ENCODE assay signal across 10 mouse cellular contexts in genomic region chr9:72196626-72197330, GRCm38 (mm10).
DNase-seq lines count a peak whose midpoint lies in the region; ATAC-seq and TF ChIP-seq lines count a peak whose summit lies in the region.
"Had no signal": no experiment of that assay in that cellular context is flagged by ENCODE, and none has a peak within 500 bp of the region (broad histone marks: within the 10 kb centered on the region; RNA-seq: fewer than 3 reads in every experiment).

No protein-coding gene starts in this region.

- TF ChIP-seq CTCF in midbrain, postnatal 0 days (IDR thresholded peaks at IDR 0.05) = no peak
- no peak for TF ChIP-seq CTCF in heart, adult 2 months (IDR thresholded peaks at IDR 0.05)

- H3K9ac ChIP-seq in midbrain, postnatal 0 days (replicated peaks; ENCODE audit: low read length, poor library complexity, severe bottlenecking) = no peak overlapping the region
- H3K9ac ChIP-seq in heart, adult 2 months (ENCODE audit: low read depth, low read length) = no peak overlapping the region
- H3K9ac ChIP-seq in forebrain, embryonic 11.5 days (ENCODE audit: low read length) = no peak overlapping the region
- H3K9ac ChIP-seq: hindbrain, embryonic 15.5 days; liver, embryonic 13.5 days had no signal

- H3K9me3 ChIP-seq in midbrain, postnatal 0 days (ENCODE audit: low read length) = no peaks in the 10 kb centered on the region
- H3K9me3 ChIP-seq in midbrain, embryonic 10.5 days (replicated peaks) = no peaks in the 10 kb centered on the region
- H3K9me3 ChIP-seq in forebrain, embryonic 11.5 days (ENCODE audit: control insufficient read depth, low read length) = no peaks in the 10 kb centered on the region
- H3K9me3 ChIP-seq: hindbrain, embryonic 15.5 days; liver, embryonic 13.5 days had no signal

- no peak overlapping the region for H3K27ac ChIP-seq in midbrain, postnatal 0 days (ENCODE audit: low read depth, low read length)
- no peak overlapping the region for H3K27ac ChIP-seq in midbrain, embryonic 10.5 days (replicated peaks)
- no peak overlapping the region for H3K27ac ChIP-seq in heart, adult 2 months
- no peak overlapping the region for H3K27ac ChIP-seq in forebrain, embryonic 11.5 days (ENCODE audit: low read depth, low read length)
- H3K27ac ChIP-seq: hindbrain, embryonic 15.5 days; liver, embryonic 13.5 days had no signal

- 62% methylated on average over 10 of the region's 10 CpGs for WGBS in midbrain, postnatal 0 days
- WGBS in midbrain, embryonic 10.5 days = 82% methylated on average over 10 of the region's 10 CpGs
- WGBS in heart, adult 2 months = 73% methylated on average over 10 of the region's 10 CpGs
- 83% methylated on average over 10 of the region's 10 CpGs for WGBS in forebrain, embryonic 11.5 days

- H3K36me3 ChIP-seq in midbrain, postnatal 0 days (ENCODE audit: insufficient read depth, low read length) = no peaks in the 10 kb centered on the region
- H3K36me3 ChIP-seq in midbrain, embryonic 10.5 days = no peaks in the 10 kb centered on the region
- no peaks in the 10 kb centered on the region for H3K36me3 ChIP-seq in heart, adult 2 months (ENCODE audit: control insufficient read depth, insufficient read depth, low read length)
- H3K36me3 ChIP-seq in forebrain, embryonic 11.5 days (ENCODE audit: control insufficient read depth, insufficient read depth, low read length) = no peaks in the 10 kb centered on the region
- H3K36me3 ChIP-seq: hindbrain, embryonic 15.5 days; liver, embryonic 13.5 days had no signal

- DNase-seq in cerebellum, postnatal 14 days = peak; percentile 44 to 63
- no peak for DNase-seq in cerebellum, adult 8-10 months
- peak; percentile 63 for DNase-seq in midbrain, postnatal 0 days (ENCODE audit: low spot score)
- no peak for DNase-seq in midbrain, embryonic 10.5 days (ENCODE audit: low spot score)
- DNase-seq in heart, adult 2 months = peak; percentile 36 to 41
- peak; percentile 8 for DNase-seq in lung, postnatal 14 days
- no peak for DNase-seq in spleen, postnatal 10 days (ENCODE audit: low spot score in 2 of 2)
- no peak for DNase-seq in forebrain, embryonic 11.5 days (ENCODE audit: low spot score)
- DNase-seq: liver, embryonic 13.5 days had no signal

- no peak for TF ChIP-seq EP300 in heart, adult 2 months (IDR thresholded peaks at IDR 0.05; ENCODE audit: insufficient read depth, low read depth, low read length)

- no peak overlapping the region for H3K4me3 ChIP-seq in midbrain, postnatal 0 days (ENCODE audit: low read depth, low read length)
- no peak overlapping the region for H3K4me3 ChIP-seq in midbrain, embryonic 10.5 days
- no peak overlapping the region for H3K4me3 ChIP-seq in heart, adult 2 months
- H3K4me3 ChIP-seq in forebrain, embryonic 11.5 days (ENCODE audit: low read depth, low read length) = no peak overlapping the region
- H3K4me3 ChIP-seq: hindbrain, embryonic 15.5 days; liver, embryonic 13.5 days had no signal

- H3K4me1 ChIP-seq in midbrain, postnatal 0 days (ENCODE audit: insufficient read depth, low read length) = no peaks in the 10 kb centered on the region
- peaks cover 8% of the 10 kb centered on the region; the same call in 1 of the 2 replicates for H3K4me1 ChIP-seq in midbrain, embryonic 10.5 days
- H3K4me1 ChIP-seq in heart, adult 2 months (ENCODE audit: control insufficient read depth, insufficient read depth, low read length) = peaks cover under 1% of the 10 kb centered on the region; the same call in 1 of the 2 replicates
- peaks cover 2% of the 10 kb centered on the region; the same call in 1 of the 2 replicates for H3K4me1 ChIP-seq in forebrain, embryonic 11.5 days (replicated peaks; ENCODE audit: control insufficient read depth, insufficient read depth, low read length)
- H3K4me1 ChIP-seq: liver, embryonic 13.5 days had no signal

- no peaks in the 10 kb centered on the region for H3K79me2 ChIP-seq in heart, adult 2 months (replicated peaks; ENCODE audit: control insufficient read depth, insufficient read depth, low read length)

- intact Hi-C loops in heart, adult 2 months (cut with DNase I) = no loop called here

- no peak for TF ChIP-seq POLR2A in heart, adult 2 months (IDR thresholded peaks at IDR 0.05; ENCODE audit: insufficient read depth, low read depth, low read length)

- H3K4me2 ChIP-seq in midbrain, postnatal 0 days (ENCODE audit: low read depth, low read length, poor library complexity, severe bottlenecking) = no peak overlapping the region
- H3K4me2 ChIP-seq in forebrain, embryonic 11.5 days (ENCODE audit: low read depth, low read length, severe bottlenecking) = no peak overlapping the region
- H3K4me2 ChIP-seq: hindbrain, embryonic 15.5 days; liver, embryonic 13.5 days had no signal

- H3K27me3 ChIP-seq in midbrain, postnatal 0 days (ENCODE audit: insufficient read depth, low read length) = no peaks in the 10 kb centered on the region
- no peaks in the 10 kb centered on the region for H3K27me3 ChIP-seq in midbrain, embryonic 10.5 days (ENCODE audit: low read depth, poor library complexity, severe bottlenecking)
- no peaks in the 10 kb centered on the region for H3K27me3 ChIP-seq in heart, adult 2 months (ENCODE audit: control insufficient read depth, insufficient read depth, low read length)
- H3K27me3 ChIP-seq in forebrain, embryonic 11.5 days (ENCODE audit: control insufficient read depth, insufficient read depth, low read length) = no peaks in the 10 kb centered on the region
- H3K27me3 ChIP-seq: hindbrain, embryonic 15.5 days; liver, embryonic 13.5 days had no signal

- ATAC-seq in midbrain, postnatal 0 days (ENCODE audit: low FRiP score) = no peak
- ATAC-seq in forebrain, embryonic 11.5 days (replicated peaks; ENCODE audit: low FRiP score) = no peak

Comparison
In these comparisons a context has a peak if more than half of its experiments do, and no peak if none do; other contexts are left out.
1. DNase-seq: peak in cerebellum, postnatal 14 days (2 of 2), midbrain, postnatal 0 days (single experiment), heart, adult 2 months (2 of 2) and lung, postnatal 14 days (single experiment); none in cerebellum, adult 8-10 months (single experiment), midbrain, embryonic 10.5 days (single experiment), spleen, postnatal 10 days (0 of 2) and forebrain, embryonic 11.5 days (single experiment).